Mouse (Mus musculus) urinary bladder, postnatal 14 days (tissue): Measurements from ENCODE around the gene Uts2b.

ENCODE experiments used
- DNase-seq: peaks from one replicate; pipeline ENCODE4 v3.0.0; 2021; ENCODE audit warnings: low spot score

Uts2b gene

DNA sequence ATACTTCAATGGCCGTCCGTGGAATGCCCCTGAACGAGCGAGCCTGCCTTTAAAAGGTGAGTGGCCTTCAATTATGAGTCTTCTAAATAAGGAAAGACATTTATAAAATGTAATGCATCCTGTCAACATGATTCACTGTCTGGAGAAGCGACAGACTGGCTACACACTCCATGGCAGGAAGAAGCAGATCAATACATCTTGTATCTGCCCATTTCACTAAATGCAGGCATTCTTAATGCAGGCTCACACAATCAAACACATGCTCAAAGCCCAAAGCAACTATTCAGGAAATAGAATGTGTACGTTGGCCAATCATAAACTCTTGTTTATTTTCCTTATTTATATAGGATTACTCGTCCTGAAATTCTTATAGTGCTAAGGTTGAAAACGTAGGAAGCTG lies at the start of gene Uts2b:
Uts2b (minus strand) TSS at position 49 of the 400 bp plus-strand sequence.
- DNase-seq = no peak

DNA sequence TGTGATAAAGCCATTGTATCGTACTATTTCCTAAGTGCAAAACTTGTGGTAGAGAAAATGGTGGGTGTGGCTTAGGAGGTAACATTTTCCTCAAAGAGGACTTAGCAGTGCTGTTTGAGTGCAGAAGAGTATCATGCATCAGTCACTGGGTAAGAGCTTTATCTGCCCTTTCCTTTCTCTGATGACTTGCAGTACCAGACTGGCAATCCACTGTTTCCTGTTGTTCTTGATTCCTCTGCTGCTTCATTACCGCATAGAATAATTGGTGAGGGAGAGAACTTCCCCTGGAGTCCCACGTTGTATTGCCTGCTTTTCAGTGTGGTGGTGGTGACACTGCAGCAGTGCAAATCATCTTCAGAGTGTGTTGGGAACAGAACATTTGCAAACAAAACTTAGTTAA lies 47.6 kb upstream of the Uts2b start:
- DNase-seq = no peak

DNA sequence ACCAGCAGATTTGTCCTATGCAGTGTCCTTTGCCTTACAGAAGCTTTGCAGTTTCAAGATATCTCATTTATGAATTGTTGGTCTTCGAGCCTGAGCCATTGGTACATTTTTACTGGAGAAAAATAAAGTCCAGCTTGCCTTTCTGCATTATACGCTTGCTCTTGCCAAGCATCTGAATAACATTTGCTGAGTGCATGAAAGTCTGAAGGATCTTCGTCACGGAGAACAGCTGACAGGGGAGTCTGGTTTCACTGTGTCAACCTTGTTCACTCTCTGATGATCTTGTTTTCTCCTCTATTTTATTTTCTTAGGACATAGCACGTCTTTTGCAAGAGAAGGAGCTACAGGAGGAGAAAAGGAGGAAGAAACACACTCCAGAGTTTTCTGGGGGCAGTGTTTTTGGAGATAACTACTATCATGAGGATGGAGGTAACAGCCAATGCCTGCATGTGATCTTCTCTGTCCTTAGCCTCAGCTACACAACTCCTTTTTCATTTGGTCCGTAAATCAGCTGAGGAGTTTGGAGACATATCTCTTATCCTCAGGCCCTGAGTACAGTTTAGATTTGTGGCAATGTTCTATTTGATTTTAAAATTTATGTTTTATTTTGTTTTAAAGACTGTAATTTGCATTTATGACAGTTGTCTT lies 47.0 kb upstream of the Uts2b start:
- DNase-seq = no peak

DNA sequence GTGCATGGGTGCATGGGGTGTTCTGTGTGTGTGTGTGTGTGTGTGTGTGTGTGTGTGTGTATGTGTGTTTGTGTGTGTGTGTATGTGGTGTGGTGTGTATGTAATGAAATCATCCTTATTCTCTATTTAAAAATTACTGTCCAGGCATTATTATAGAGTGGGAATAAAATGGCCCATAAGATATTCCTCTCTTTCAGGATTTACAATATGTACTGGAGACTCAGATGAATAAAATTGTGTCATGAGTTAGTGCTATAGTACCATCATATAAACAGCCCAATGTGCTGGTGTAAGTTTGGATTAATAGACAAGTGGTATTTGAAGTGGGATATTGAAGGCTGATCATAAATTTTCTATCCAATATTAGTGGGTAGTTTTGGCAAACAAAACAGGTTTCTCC lies 34.1 kb upstream of the Uts2b start:
- no peak for DNase-seq

DNA sequence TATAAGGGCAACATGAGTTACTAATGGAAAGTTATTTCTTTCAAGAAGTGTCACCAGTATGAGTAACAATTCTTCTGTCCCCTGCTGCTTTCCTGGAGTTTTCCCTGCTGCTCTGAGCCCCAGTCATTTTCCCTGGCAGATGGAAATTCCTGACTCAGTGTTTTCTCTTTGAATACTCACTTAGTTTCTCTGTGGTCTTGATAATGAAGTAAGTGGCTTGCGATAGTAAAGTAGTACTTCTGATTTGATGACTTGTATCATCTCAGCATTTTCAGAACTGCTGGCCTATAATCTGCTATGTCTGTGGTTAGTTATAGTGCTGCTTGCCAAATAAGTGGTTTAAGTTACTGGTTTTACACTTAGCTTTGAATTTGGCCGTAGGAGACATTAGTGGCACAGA lies 31.5 kb upstream of the Uts2b start:
- DNase-seq = no peak

DNA sequence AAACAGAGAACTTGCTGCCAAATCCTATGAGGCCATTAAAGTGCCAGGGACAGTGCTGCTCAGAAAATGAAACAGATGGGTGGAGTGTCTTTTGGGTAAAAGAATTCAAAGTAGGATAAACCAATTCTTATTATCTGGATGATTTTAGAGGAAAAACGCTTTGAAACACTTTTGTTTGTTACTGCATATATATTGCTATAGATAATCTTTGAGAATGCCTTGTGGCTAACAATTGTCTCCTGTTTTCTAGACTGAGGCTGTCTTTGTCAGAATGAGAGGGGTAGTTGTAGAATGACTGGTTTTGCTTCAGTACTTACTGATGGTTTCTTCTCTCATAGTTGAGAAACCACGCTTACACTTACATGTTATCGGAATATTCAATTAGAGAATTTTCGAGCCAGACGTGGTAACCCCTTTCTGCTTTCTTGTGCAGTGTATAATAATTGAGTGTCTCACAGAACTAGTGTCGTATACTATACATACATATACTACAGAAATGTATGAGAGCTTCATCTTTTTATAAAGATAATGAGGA lies 29.7 kb upstream of the Uts2b start:
- DNase-seq = no peak

DNA sequence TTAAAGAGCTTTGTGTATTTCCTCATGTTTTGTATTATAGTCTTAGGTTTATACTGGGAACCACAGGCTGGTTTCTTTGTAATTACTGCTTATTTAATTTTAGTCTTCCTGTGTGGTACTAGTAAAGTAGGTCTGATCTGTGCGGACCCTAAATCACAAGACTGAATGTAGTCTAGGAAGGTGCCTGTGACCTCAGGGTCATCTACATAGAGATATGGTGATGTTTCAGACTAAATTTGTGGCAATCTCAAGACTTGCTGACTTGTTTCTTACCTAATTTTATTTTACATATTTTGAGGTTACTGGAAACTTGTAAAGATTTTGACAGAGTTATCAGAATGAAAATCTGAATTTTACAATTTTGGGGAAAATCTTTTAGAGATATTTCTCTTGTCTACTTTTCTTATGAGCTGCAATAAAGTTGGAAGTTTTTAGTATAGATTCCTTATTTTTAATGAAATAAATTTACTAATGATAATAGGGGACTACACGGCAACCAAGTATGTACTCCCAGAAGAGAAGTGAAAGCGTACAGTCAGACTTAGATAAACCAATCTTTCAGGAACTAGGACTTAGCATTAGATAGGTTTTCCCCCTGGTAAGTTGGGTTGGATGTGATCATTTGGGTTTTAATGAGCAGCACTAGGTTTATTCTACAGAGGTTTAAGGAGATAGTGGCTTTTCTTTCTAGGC lies 29.1 kb upstream of the Uts2b start:
- no peak for DNase-seq

DNA sequence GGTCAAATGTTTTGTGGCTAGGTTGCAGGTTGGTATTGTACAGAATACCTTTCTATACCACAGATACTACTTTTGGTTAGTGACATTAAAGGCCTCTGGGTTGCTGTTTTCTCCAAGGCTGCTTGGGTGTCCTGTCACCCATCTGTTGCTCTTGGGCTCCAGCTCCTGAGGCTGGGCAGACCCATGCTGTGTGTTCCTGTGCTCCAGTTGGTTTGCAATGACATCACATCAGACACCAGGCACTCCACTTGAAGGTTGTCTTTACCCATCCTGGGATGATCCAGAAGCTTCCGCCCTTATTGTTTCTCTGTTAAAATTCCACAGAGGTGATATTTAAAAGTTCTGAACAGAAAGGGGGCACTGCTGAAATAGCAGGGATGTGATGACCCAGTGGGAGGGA lies 26.9 kb upstream of the Uts2b start:
- no peak for DNase-seq

DNA sequence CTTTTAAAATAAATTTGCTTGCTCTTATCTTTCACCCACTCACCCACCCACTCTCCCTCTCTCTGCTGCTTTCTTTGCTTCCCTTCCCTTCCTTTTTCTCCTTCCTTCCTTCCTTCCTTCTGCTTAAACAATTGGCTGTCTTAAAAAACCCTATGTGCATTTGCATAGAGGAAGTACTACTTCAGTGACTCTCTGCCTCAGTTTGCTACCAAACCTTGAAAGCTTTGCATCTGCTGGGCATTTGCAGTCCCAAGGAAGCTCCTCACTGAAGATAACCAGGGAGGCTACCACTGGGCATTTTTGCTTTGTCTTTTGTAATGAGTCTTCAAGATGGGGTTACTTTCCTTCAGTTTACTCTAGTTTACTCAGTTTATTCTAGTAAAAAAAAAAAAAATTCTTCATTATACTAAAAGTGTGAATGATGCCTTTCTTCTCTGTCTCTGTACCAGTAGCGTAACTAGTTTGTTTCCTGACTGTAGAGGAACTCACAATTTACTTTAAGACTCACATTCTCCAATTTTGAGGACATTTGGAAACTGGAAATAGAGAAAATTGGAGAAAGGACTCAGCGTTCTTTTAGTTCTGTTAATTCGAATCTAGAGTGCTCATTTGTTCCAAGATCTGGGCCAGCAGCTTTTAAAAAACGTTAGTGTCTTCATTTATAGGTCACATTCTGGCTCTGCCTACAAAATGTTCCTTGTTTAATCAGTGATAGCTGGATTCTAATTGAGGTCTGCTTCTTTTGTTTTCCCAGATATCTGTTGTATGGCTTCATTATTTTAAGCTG lies 25.4 kb upstream of the Uts2b start:
- no peak for DNase-seq

DNA sequence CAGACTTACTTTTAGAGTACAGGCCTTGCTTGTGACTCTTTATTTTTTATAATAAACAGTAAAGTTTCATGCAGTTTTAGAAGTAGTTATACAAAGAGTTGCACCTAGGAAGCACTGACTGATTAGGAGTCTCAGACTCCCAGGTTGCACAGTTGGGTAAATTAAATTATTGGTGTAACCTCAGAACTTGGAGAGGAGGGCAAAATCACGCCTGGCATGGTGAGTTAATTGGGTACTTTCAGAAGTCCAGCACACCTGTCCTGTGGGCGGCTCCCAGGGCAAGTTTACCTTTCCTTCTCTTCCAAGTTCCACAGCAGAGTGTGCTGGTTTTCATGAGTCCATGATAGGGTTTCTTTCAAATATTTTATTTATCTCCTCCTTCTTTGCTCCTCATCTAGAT lies 21.8 kb upstream of the Uts2b start:
- DNase-seq = no peak

DNA sequence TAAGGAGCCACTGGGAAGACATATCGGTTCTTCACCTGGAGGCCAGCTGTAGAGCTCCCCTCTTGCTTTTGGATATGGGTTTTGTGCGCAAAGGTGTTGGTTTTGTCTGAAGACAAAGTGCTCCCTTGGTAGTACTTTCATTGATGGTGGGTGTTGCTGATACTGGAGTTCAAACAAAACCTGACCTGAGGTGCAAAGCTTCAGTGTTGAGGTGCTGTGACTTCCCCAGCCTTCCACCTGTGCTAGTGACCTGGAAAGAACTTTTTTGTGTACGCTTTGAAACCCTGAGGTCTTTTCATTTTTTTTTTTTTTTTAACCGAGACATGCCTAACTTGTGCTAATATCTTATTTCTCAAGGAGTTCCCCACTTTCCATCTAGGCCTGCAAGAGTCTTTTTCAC lies 20.3 kb upstream of the Uts2b start:
- no peak for DNase-seq

DNA sequence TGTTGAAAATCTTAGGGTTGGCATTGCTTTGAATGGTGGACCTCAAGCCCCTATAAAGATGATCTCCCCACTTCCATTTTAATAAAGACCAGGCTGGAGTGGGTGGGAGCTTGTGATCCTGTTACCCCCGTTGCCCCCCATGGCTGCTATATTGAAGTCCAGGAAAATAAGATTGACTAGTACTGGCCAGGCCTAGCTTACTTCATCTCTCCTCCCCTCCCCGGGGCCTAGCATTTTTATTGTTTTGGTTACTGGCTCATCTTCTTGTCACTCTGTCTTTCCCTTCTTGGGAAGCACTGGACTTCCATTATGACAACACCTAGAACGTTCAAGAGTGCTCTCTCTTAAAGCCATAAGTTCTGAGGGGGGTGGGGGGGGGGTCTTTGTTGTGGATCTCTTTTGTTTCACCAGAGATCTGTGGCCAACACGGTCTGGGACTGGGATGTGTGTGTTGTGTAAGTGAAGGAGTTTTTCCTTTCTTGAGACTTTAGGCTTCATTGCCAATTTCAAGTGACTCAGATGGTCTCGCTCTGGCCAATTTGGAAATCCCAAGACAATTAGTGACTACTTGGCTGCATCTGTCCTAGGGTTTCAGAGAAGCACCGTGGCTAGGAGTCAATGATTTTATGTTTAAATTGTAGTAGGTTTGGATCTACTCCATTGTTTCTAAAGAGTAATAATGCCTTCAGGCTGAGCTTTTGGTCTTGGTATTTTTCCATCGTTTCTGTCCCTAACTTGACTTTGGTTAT lies 19.7 kb upstream of the Uts2b start:
- no peak for DNase-seq

DNA sequence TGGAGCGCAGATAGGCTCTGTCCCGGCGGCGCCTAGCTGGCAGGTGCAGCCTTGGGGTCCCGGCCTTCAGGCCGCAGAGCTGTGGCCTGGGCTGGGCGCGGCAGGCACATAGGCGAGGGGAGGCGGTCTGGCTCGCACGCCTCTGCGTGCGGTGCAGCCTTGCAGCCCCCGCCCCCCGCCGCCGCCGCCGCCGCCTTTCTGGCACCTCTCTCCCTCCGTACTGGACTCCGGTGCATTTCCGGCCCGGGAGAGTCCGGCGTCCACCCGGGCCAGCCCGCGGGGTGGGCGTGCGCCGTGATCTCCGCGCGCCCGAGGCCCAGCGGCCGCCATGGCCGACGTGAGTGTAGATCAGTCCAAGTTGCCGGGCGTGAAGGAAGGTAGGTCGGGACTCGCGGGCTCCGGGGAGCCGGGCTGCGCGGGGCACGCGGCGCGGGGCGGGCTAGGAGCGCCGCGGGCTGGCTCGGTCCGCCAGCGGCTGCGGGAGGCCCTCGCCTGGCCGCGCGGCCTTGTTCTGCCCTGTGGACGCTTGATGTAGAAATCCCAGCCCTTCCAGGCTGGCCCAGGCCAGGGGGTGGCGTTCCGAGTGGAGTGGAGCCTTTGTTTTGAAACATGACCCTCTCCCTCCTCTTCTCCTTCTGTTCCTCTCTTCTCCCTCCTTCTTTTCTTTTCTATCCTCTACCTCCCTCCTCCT lies 18.9 kb upstream of the Uts2b start, which contains the start of gene Ccdc50:
Ccdc50 (plus strand) TSS at position 109 of the 691 bp plus-strand sequence.
- peak; percentile 77 for DNase-seq

DNA sequence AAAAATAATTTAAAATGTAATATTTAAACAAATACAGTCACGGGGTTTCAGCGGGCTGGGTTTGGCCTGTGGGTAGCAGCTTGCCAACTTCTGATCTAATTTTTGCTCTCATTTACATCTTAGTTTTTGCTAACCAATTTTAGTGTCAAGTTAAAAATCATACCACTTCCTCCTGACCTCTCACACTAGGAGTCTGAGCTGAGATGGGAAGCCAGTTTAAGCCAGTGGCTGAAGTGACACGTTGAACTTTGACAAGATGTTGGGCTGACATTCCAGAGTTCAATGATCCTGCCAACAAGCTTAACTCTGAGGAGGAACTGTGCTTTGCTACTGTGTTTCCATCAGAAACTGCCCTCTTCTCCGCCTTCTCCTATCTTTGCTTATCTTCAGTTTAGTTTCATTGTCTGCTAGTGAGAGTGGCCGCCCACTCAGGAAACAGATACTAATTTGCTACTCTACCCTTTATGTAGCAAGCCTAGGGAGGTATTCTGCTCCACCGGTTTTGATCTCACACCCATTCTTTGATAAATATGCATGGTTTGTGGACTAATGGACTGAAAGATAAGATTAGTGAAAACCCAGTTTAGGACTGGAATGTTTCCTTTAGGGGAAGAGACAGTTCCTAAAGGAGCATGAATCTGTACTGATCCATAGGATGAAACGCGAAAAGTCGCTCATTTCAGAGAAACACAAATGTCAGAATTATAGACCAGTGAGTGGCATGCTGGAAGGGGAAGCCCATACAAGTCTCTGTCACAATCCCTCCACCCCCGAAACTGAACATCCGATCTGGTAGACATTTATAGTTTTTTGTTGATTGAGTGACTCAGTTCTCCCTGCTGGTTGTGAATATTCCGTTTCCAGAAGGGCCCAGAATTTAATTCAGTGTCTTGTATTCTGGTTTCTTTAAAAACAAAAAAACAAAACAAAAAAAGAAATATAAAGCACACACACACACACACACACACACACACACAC lies 17.9 kb upstream of the Uts2b start:
- peak; percentile 4 for DNase-seq

DNA sequence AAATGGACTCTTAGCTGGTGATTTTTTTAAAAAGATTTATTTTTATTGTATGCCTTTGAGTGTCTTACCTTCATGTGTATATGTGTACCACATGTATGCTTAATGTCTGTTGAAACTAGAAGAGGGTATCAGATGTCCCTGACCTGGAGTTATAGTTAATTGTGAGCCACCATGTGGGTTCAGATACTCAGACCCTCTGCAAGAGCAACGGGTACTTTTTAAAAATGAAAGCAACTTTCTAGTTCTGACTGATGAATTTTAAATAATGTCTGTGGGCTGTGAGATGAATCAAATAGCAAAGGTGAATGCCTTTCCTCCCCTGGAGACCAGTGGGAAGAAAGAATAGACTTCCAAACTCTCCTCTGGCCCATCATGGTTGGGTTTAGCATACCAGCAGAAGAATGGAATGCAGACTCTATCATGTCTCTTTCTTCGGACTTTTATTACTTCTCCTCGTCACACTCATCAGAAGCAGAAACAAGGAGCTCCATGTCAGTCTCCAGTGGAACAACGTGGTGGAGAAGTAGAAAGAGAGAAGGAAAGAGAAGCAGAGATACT lies 16.9 kb upstream of the Uts2b start:
- no peak for DNase-seq

DNA sequence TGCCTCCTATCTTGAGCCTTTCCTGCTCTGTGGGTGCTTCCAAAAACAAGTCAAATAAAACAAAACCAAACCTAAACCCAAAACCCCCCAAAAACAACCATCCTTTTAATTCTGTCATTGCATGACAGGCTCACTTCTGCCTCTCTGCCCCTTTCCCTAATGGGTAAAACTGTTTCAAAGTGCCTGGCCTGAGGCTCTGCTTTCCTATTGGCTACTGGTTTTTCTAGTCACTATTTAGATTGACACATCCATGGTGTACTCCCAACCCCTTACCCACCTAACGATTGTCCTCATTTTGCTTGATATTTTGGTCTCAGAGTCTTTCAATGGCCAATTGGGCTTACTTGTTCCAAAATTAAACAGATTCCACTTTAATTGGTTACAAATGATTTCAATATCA lies 15.6 kb upstream of the Uts2b start:
- DNase-seq = no peak

DNA sequence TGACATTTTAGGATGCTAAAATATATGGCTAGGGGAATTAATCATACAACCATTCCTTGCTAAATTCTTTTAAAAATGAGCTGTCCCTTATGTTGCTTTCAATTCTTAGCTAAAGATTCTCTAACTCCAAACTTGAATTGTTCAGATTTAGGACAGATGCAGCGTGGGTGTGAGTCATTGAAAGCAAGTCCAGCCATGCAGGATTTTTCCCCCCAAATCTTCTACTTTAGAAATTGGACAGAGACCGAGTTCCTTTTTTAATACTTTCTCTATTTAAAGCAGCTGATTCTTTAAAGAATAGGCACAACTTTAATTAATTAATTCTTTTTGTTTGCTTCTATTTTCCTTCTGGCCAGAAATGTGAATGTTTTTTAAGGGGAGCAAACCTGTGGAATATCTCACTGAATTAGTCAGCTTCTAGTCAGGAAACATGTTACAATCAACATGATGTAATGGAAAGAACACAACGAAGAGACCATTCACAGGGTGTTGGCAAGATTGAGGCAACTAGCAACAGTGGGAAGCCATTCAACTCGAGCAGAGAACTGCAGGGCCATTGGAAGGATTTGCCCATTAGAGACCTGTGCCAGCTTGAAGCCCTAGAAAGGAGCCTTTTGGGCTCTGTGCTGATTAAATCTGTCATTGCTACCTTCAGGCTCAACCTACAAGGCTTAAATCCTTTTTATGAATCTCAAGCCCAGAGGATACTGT lies 15.0 kb upstream of the Uts2b start:
- no peak for DNase-seq

DNA sequence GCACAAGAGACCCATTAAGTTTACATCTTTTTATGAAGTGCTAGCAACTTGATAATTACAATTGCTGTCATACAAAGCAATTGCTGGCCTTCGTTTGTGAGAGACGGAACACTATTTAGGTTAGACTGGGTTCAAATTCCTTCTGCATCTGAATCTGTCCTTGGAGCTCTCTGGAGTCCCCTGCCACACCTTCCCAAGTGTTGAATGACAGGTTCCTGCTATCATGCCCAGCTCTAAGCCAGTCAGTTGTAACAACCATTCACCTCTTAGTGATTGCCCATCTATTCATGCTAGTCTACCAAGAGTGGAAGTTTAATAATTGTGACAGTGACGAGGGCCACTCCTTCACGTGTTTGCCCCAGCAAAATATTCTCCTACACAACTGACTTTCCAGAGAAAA lies 12.2 kb upstream of the Uts2b start:
- DNase-seq = no peak

DNA sequence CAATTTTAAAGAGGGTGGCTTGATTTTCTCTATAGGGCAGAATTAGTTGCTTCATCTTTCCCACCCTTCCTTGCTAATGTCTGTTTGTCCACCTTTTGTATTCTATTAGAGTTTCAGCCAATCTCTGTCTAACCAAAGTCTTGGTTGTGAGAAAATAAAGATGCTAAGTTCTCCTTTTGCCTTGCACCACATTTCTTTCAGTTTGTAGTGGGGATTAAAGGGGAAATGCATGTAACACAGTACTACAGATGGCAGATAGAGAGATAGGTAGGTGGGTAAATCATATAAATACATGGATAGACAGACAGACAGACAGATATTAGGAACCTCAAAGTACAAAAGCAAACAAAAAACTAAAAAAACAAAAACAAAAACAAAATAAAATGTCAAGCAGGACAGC lies 6.5 kb upstream of the Uts2b start:
- DNase-seq = no peak
